Mouse (Mus musculus) gastrocnemius, adult 18-20 months (tissue): ENCODE measurements at regions not wholly inside any gene's neighbourhood (a gene's known extent, or its start where the extent isn't known, plus 50 kb on each side); places are given as distances from the start of the nearest gene placed in this dataset.

Source experiments
- DNase-seq: peaks from one replicate; pipeline ENCODE4 v3.0.0; 2021; ENCODE audit warnings: low spot score

- DNase-seq: no peak
Observed at GRCm38 (mm10) chr14:76295411-76296169, 119.2 kb upstream of the Tsc22d1 start.

GRCm38 (mm10) chr14:76297864-76298263 is 116.9 kb upstream of the Tsc22d1 start:
- no peak for DNase-seq

DNA sequence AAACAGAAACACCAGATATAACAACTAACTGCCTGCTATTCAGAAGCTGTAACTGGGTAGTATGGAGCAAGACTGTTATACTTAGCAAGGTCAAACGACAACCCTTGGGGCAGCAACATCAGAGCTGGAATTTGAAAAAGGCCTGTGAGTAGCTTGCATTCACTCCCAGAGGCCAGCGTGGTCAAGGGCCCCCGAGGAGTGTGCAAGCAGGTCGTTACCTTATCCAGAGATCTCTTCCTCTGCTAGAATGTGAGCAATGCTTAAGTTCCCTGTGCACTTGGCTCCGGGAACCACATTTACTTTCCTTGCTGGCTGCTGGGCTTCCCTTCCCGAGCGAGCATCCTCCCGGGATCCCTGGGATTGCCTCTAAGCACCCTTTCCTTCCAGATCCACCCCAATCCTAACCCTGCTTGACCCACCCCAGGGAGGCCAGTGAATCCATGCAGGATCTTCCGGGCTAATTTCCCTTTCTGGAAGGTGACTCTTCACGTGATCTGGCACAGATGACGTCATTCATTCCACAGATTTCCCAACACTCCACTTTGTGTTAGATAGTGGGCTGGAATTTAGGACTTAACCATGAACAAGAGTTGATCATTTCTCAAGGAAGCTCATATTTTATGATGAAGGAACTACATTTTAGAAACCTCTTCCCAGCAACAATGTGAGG is 112.3 kb upstream of the Tsc22d1 start:
- DNase-seq: peak; percentile 36

DNA sequence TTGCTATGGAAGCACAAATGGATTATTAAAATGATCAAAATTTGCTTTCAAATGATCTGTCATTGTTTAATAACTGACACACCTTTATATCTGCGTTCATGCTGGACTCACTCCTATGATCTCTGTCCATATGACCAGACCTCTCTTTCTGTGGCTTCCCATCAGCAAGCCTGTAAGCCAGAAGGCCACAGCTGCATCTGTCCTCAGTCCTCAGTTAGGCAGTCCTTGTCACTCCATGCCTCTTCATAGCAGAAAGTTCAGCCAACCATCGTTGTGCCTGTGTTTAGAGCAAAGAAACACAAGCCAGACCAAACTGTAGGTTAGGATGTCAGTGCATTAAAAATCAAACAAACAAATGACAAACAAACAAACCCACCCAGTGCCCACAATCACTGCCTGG is 107.2 kb upstream of the Tsc22d1 start:
- no peak for DNase-seq

GRCm38 (mm10) chr14:76308188-76308812 is 106.5 kb upstream of the Tsc22d1 start:
- DNase-seq: no peak

DNA sequence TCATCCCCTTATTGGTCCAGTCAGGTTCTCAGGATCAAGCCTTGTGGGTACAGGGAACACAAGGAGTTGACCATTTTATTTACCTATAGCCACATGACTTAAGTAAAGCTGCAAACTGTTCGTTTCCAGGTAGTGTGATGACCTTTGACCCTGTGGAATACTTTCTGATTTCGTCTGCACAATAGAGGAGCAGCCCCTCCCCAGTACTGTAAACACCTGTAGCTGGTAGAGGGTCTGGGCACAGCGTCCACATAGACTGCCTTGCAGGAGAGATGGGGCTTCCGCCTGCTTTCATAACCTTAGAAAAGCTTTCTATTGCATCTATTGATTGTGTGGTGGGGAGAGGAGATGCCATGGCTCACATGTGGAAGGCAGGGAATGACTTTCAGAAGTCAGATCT is 105.2 kb upstream of the Tsc22d1 start:
- no peak for DNase-seq

- peak; percentile 96 for DNase-seq
Observed at GRCm38 (mm10) chr14:76310278-76310677, 104.5 kb upstream of the Tsc22d1 start.

GRCm38 (mm10) chr14:76313424-76314190 is 101.2 kb upstream of the Tsc22d1 start:
- no peak for DNase-seq

GRCm38 (mm10) chr14:76318438-76318837 is 96.3 kb upstream of the Tsc22d1 start:
- DNase-seq: peak; percentile 56

DNA sequence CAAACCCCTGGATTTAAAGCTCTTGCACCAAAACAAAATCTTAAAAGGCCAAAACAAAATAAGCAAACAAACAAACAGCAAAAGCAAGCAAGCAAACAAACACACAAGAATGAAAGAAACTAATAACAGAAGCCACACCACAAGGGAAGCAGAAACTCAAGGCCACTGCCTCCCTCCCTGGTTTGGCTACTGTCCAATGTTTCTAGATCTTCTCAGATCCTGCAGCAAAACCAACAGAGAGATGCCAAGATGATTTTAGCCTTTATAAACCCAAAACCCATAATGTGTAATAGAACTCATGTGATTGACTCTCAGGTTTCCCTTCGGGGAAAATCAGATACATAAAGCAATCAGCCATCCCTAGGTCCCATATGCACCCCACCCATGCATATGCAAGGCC is 90.5 kb upstream of the Tsc22d1 start:
- no peak for DNase-seq

DNA sequence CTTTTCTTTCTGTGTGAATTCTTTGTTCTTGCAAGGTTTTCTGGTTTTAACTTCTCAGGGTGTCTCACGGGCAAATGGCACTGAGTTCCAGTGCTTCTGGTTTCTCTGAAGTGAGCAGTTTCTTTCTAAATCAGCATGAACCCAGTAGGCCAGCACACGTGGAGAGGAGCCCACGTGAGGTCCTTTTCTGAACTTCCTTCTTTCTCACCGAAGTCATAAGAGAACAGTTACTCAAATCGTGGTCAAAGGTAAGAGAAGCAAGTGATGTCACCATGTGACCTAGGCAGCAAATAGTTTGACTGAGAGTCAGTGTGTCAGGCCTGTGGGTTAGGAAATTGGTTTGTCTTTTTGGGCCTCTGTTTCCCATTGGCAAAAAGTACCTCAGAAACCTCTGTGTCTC is 84.8 kb upstream of the Tsc22d1 start:
- no peak for DNase-seq

DNA sequence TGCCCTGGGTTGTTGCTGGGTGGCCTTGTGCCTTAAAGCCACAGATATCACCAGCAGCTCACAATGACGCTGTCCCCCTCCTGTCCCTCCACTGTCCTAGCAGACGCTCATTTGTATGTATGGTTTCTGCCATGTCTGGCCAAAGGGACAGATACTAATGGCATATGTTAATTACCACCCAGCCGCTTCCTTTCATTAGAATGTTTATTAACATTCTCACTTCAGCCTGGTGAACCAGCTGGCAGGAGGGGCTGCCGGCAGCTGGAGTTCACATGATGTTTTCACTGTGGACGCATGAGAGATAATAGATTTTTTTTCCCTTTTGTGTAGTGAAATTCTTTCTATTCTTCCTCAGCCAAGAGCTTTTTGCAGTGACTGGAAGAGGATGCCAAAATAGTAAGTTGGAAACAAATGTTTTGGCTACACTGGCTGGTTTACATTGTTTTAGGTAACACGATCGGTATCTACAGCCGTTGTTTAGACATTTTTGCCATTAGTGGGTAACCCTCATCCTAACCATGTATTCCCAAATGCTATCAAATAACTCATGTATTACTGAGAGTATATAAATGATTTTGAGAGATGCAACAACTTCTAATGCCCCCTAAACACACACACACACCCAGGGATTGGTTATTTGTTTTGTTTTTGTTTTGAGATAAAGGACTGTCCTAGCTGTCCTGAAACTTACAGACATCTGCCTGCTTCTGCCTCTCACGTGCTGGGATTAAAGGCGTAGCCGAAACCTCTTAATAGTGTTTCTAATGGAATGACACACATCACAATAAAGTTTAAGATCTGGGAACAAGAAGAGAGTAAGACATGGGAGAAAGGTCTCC is 83.0 kb upstream of the Tsc22d1 start:
- no peak for DNase-seq

DNA sequence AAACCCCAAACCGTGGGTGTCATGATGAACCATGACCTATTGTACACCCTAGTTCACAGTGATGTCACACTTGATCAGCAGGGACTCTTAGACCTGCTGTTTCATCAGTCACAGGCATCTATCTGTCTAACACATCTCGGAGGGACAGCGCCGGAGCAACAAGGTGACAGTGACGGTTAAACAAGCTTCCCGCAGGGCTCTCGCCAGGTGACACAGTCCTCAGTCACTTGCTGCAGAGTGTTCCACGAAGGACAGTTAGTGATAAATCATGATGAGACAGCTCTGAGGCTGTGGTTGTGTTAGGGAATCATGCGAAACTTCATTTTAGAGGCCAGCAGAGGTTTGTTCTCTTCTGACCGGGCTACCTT is 82.4 kb upstream of the Tsc22d1 start:
- no peak for DNase-seq

DNA sequence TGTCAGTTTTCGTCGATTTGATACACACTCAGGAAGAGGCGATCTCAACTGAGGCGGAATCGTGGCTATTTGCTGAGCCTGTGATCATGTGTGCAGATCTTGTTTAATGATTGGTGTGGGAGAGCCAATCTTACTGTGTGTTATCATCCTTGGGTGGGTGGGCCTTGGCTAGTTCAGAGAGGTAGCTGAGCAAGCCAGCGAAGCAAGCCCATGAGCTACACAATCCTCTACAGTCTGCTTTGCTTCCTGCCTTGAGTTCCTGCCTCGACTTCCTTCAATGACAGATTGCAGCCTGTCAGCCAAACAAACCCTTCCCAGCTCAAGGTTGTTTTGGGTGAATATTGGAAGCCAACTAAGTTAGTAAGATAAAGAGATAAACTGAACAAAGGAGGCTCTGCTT is 74.0 kb upstream of the Tsc22d1 start:
- no peak for DNase-seq

DNA sequence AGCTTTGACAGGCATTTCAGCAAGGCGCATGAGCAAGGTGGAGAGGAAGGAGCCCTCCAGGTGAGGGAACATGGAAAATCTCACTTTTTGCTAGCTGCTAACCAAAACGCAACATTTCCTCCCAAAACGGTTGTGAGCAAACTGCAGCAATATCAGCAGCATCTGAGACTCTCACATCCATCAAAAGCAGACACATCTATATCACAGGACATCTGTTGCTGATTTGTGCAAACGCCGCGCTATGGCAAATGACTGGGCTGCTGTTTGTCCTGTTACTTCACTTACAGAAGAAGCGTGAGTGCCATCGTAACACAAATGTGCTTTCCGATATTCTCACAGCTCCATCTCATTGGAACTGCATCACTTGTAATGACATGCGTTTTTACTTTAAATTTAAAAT is 73.5 kb upstream of the Tsc22d1 start:
- no peak for DNase-seq

DNA sequence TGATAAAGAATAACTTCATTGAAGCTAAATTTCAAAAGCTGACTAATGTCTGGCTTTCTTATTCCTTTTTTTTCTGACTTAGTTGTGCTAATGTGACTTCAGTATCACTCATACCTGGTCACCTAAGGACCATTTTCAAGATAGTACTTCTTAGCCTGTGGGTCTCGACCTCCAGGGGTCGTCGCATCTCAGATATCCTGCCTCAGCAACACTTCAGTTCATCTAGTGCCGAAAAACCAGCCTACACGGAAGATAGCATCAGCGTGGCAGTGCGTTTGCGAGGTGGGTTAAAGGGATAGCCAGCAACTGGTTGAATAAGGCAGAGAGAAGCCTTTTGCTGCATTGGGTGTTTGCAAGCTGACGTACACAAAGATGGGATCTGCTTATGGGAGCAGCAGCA is 62.9 kb upstream of the Tsc22d1 start:
- DNase-seq: no peak

GRCm38 (mm10) chr14:76356161-76356560 is 58.6 kb upstream of the Tsc22d1 start:
- no peak for DNase-seq

DNA sequence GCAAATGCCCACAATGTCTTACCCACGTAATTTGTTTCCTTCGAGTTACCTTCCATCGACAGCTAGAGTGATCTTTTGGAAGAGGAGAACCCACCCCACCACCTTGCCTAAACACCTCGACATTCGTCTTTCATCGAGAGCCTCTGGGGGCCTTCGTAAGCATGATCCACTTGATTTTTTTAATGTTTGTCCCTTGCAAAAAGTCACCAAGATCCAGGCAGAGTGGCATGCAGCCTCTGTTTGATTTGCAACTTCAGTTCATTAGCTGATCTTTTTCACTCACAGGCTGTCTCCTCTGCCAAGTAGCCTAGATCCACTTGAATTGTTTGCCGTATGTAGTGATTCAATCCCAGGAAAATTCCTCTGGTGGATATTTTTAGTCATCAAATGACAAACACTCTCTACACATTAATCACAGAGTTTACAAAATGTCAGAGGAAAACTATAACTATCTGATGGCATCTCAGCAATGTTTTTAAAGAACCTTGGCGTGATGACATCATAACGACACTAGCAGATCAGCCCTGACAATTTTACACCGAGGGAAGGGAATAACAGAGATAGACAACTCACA is 54.8 kb upstream of the Tsc22d1 start:
- DNase-seq: no peak

- no peak for DNase-seq
Observed at GRCm38 (mm10) chr14:76364034-76364433, 50.7 kb upstream of the Tsc22d1 start.
